21 mouse cellular contexts compared by ENCODE assay signal in genomic region chr16:20047356-20047755, GRCm38 (mm10). TPM values are rescaled to one million over a fixed set of nuclear protein-coding genes. Genes with fewer than 3 reads are reported as not detected.
A peak's percentile ranks its signal among the peaks of the same experiment; 100 is the strongest.
DNase-seq lines count a peak whose midpoint lies in the region; ATAC-seq and TF ChIP-seq lines count a peak whose summit lies in the region.
"Had no signal": no experiment of that assay in that cellular context is flagged by ENCODE, and none has a peak within 500 bp of the region (broad histone marks: within the 10 kb centered on the region; RNA-seq: fewer than 3 reads in every experiment).

No protein-coding gene starts in this region.

- no peaks in the 10 kb centered on the region; the same call in 1 of the 2 replicates for H3K4me1 ChIP-seq in lung, adult 2 months (ENCODE audit: control insufficient read depth, insufficient read depth, low read length)
- H3K4me1 ChIP-seq in hindbrain, embryonic 10.5 days (replicated peaks), result no peaks in the 10 kb centered on the region
- H3K4me1 ChIP-seq: embryonic facial prominence, embryonic 10.5 days; embryonic facial prominence, embryonic 12.5 days; forebrain, embryonic 10.5 days; forebrain, embryonic 12.5 days had no signal

- H3K27me3 ChIP-seq in hindbrain, embryonic 10.5 days (ENCODE audit: insufficient read depth, poor library complexity, severe bottlenecking), result no peaks in the 10 kb centered on the region
- H3K27me3 ChIP-seq: embryonic facial prominence, embryonic 12.5 days; forebrain, embryonic 12.5 days had no signal

- H3K27ac ChIP-seq in hindbrain, embryonic 10.5 days, result no peak overlapping the region
- H3K27ac ChIP-seq: embryonic facial prominence, embryonic 10.5 days; embryonic facial prominence, embryonic 12.5 days; forebrain, embryonic 10.5 days; forebrain, embryonic 12.5 days had no signal

- no peaks in the 10 kb centered on the region for H3K9me3 ChIP-seq in hindbrain, embryonic 10.5 days
- H3K9me3 ChIP-seq: embryonic facial prominence, embryonic 10.5 days; embryonic facial prominence, embryonic 12.5 days; forebrain, embryonic 10.5 days; forebrain, embryonic 12.5 days had no signal

- TF ChIP-seq POLR2A in lung, adult 2 months (IDR thresholded peaks at IDR 0.05; ENCODE audit: borderline replicate concordance, extremely low read depth, low read depth, low read length), result no peak

- H3K4me3 ChIP-seq in lung, adult 2 months (replicated peaks; ENCODE audit: extremely low read depth, low read depth, low read length), result no peak overlapping the region
- no peak overlapping the region for H3K4me3 ChIP-seq in hindbrain, embryonic 10.5 days
- H3K4me3 ChIP-seq: embryonic facial prominence, embryonic 10.5 days; embryonic facial prominence, embryonic 12.5 days; forebrain, embryonic 10.5 days; forebrain, embryonic 12.5 days had no signal

- no peak for TF ChIP-seq CTCF in lung, adult 2 months (IDR thresholded peaks at IDR 0.05; ENCODE audit: insufficient read depth, low read length)

- peak; percentile 2 for DNase-seq in lung, postnatal 36 days
- no peak for DNase-seq in lung, adult 2 months
- DNase-seq in gonadal fat pad, adult 2 months (ENCODE audit: low read depth), result peak; percentile 58
- DNase-seq in yolk sac, embryonic 10.5 days (ENCODE audit: low spot score), result peak; percentile 1
- DNase-seq in hindbrain, embryonic 10.5 days (ENCODE audit: low spot score), result no peak
- no peak for DNase-seq in thymus, postnatal 4 days
- DNase-seq in frontal cortex, postnatal 36 days (ENCODE audit: low spot score in 2 of 2), result no peak
- DNase-seq: adrenal gland, adult 8-10 months; adrenal gland, postnatal 25 days; cerebellum, adult 11 months; cerebellum, adult 18-20 months; cerebellum, adult 8-10 months; cerebellum, adult 9-11 months; cerebellum, postnatal 25 days had no signal

- H3K36me3 ChIP-seq in hindbrain, embryonic 10.5 days, result no peaks in the 10 kb centered on the region
- H3K36me3 ChIP-seq: embryonic facial prominence, embryonic 10.5 days; embryonic facial prominence, embryonic 12.5 days; forebrain, embryonic 10.5 days; forebrain, embryonic 12.5 days had no signal

- peak; percentile 47 for ATAC-seq in megakaryocyte, adult 5-6 weeks (ENCODE audit: poor library complexity, severe bottlenecking)
- ATAC-seq: forebrain, embryonic 14.5 days; forebrain, embryonic 16.5 days had no signal

- 92% methylated on average over 2 of the region's 2 CpGs for WGBS in lung, adult 2 months
- 88% methylated on average over 2 of the region's 2 CpGs for WGBS in hindbrain, embryonic 10.5 days

RNA-seq across cellular contexts. Expression of gene Klhl24, which starts 50.0 kb away (rescaled TPM):
- polyA plus RNA-seq in lung, adult 2 months (2012; rRNA removed), result 17.4 and 27.0 TPM in 2 replicates
- polyA plus RNA-seq in gonadal fat pad, adult 2 months (2012; rRNA removed), result 19.8 and 25.4 TPM in 2 replicates
- total RNA-seq in megakaryocyte, adult 5-6 weeks (2015), result 61.3 and 62.2 TPM in 2 replicates
- 90.4 and 91.8 TPM in 2 replicates for total RNA-seq in megakaryocyte, adult 5-6 weeks (2017)
- polyA plus RNA-seq in hindbrain, embryonic 10.5 days (2016; fragmentation: Nextera tagmentation; extraction: Ambion mirVana), result 24.2 and 31.4 TPM in 2 replicates

Comparison
In these comparisons a context has a peak if more than half of its experiments do, and no peak if none do; other contexts are left out.
1. DNase-seq: peak in lung, postnatal 36 days (single experiment), gonadal fat pad, adult 2 months (single experiment) and yolk sac, embryonic 10.5 days (single experiment); none in lung, adult 2 months (single experiment), hindbrain, embryonic 10.5 days (single experiment), thymus, postnatal 4 days (single experiment) and frontal cortex, postnatal 36 days (0 of 2).